Mouse (Mus musculus): ENCODE results near the gene Mad1l1.

GRCm38 (mm10) chr5:140006861-140007260, 314.5 kb downstream of the Mad1l1 start:
- TF ChIP-seq POLR2A (IDR thresholded peaks at IDR 0.05; ENCODE audit: control insufficient read depth in 1 of 2, insufficient read depth in 1 of 2, low read depth in 1 of 2, low read length in 2 of 2, poor library complexity in 1 of 2): no peak
- TF ChIP-seq MEF2A (IDR thresholded peaks at IDR 0.05; ENCODE audit: extremely low read depth, insufficient replicate concordance, low read depth, low read length, poor library complexity, severe bottlenecking): no peak
- no peak for TF ChIP-seq KAT2A (conservative IDR thresholded peaks at IDR 0.05; ENCODE audit: low read depth, low read length)
- no peak for TF ChIP-seq CTCF (IDR thresholded peaks at IDR 0.05 in 2 of 3, conservative IDR thresholded peaks at IDR 0.05 in 1 of 3; ENCODE audit: control insufficient read depth in 1 of 3, insufficient read depth in 1 of 3, low read depth in 2 of 3, low read length in 3 of 3, poor library complexity in 1 of 3, severe bottlenecking in 1 of 3)
- TF ChIP-seq TBP (IDR thresholded peaks at IDR 0.05; ENCODE audit: low read depth, low read length): no peak
- no peak for TF ChIP-seq EP300 (IDR thresholded peaks at IDR 0.05; ENCODE audit: low read depth in 1 of 2, low read length in 2 of 2)
- TF ChIP-seq RCOR1 (IDR thresholded peaks at IDR 0.05; ENCODE audit: low read depth, low read length): no peak

Data from MEL (cell line).